In the genomic region with DNA sequence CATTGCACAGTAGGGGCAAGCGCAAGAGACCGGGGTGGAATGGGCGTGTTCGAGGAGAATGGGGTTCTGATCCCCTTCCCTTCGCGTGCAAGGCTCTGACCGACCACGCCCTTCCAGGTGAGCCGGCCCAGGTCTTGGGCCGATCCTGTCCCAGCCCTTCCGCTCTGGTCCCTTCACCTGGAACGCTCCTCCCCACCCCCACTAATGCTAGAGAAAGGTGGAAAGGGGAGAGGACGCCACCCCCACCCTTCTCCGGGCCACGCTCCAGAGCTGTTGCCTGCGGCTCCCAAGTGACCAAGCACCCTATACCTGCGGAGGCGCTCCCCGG, we compare ENCODE assay signal across 8 mouse cellular contexts. TPM values are rescaled to one million over a fixed set of nuclear protein-coding genes. Genes with fewer than 3 reads are reported as not detected.
A peak's percentile ranks its signal among the peaks of the same experiment; 100 is the strongest.
DNase-seq lines count a peak whose midpoint lies in the region; ATAC-seq and TF ChIP-seq lines count a peak whose summit lies in the region.

No protein-coding gene starts in this region.

- under 1% methylated on average over 19 of the region's 19 CpGs for WGBS in heart, embryonic 11.5 days (ENCODE audit: insufficient replicate concordance)
- WGBS in liver, embryonic 14.5 days (ENCODE audit: insufficient replicate concordance) = under 1% methylated on average over 18 of the region's 19 CpGs
- WGBS in neural tube, embryonic 12.5 days = 1% methylated on average over 19 of the region's 19 CpGs

- DNase-seq in heart, adult 18-20 months = no peak
- no peak for DNase-seq in liver, embryonic 14.5 days (ENCODE audit: low read depth in 3 of 3, low spot score in 3 of 3)
- no peak for DNase-seq in left cerebral cortex, adult 9 months (ENCODE audit: low spot score in 2 of 2)
- no peak for DNase-seq in gastrocnemius, postnatal 10 days

- peak overlapping the region; percentile 43; the same call in 1 of the 2 replicates for H3K27ac ChIP-seq in heart, embryonic 11.5 days (ENCODE audit: low read depth, low read length)
- H3K27ac ChIP-seq in liver, embryonic 14.5 days = peak overlapping the region; percentile 50
- H3K27ac ChIP-seq in neural tube, embryonic 12.5 days = no peak overlapping the region

- no peak for TF ChIP-seq EP300 in liver, embryonic 14.5 days (IDR thresholded peaks at IDR 0.05; ENCODE audit: low read depth)

- H3K4me3 ChIP-seq in heart, embryonic 11.5 days (ENCODE audit: low read depth, low read length) = peak overlapping the region; percentile 83
- H3K4me3 ChIP-seq in liver, embryonic 14.5 days (ENCODE audit: insufficient read depth in 1 of 2, low read depth in 2 of 2, low read length in 2 of 2) = peak overlapping the region; percentile 67 to 96
- H3K4me3 ChIP-seq in neural tube, embryonic 12.5 days = peak overlapping the region; percentile 68

- H3K4me2 ChIP-seq in heart, embryonic 11.5 days = peak overlapping the region; percentile 83
- peak overlapping the region; percentile 89 for H3K4me2 ChIP-seq in liver, embryonic 14.5 days (ENCODE audit: low read depth)
- H3K4me2 ChIP-seq in neural tube, embryonic 12.5 days (replicated peaks) = peak overlapping the region; percentile 84

- TF ChIP-seq CTCF in liver, embryonic 14.5 days (IDR thresholded peaks at IDR 0.05; ENCODE audit: low read depth) = no peak

- peak; percentile 66 for ATAC-seq in heart, embryonic 11.5 days (replicated peaks; ENCODE audit: insufficient number of reproducible peaks, low FRiP score, low TSS enrichment)
- peak; percentile 52 for ATAC-seq in common myeloid progenitor, adult 5-6 weeks (replicated peaks; ENCODE audit: low read depth, poor library complexity, severe bottlenecking)
- peak; percentile 10 for ATAC-seq in inflammation-experienced regulatory T-cells, adult 6 months
- peak; percentile 72 for ATAC-seq in liver, embryonic 14.5 days (ENCODE audit: insufficient read depth)
- peak; percentile 76 for ATAC-seq in neural tube, embryonic 12.5 days (ENCODE audit: low FRiP score, low read depth)

- H3K9me3 ChIP-seq in heart, embryonic 11.5 days (replicated peaks; ENCODE audit: control insufficient read depth, low read length) = no peaks in the 10 kb centered on the region
- H3K9me3 ChIP-seq in liver, embryonic 14.5 days (ENCODE audit: control insufficient read depth, low read length) = no peaks in the 10 kb centered on the region
- H3K9me3 ChIP-seq in neural tube, embryonic 12.5 days = no peaks in the 10 kb centered on the region

- peaks cover 11% of the 10 kb centered on the region for H3K4me1 ChIP-seq in heart, embryonic 11.5 days (ENCODE audit: control insufficient read depth, insufficient read depth, low read length)
- peaks cover 17 to 22% of the 10 kb centered on the region in 2 experiments for H3K4me1 ChIP-seq in liver, embryonic 14.5 days (replicated peaks; ENCODE audit: control insufficient read depth in 2 of 2, insufficient read depth in 2 of 2, low read length in 1 of 2)
- H3K4me1 ChIP-seq in neural tube, embryonic 12.5 days = peaks cover 12% of the 10 kb centered on the region

- peaks cover 18% of the 10 kb centered on the region for H3K36me3 ChIP-seq in heart, embryonic 11.5 days (ENCODE audit: control insufficient read depth, insufficient read depth, low read length)
- H3K36me3 ChIP-seq in liver, embryonic 14.5 days (replicated peaks; ENCODE audit: control insufficient read depth, insufficient read depth, low read depth) = peaks cover 32% of the 10 kb centered on the region
- H3K36me3 ChIP-seq in neural tube, embryonic 12.5 days = peaks cover 37% of the 10 kb centered on the region

- no peaks in the 10 kb centered on the region for H3K27me3 ChIP-seq in heart, embryonic 11.5 days (ENCODE audit: control insufficient read depth, insufficient read depth, low read length)
- H3K27me3 ChIP-seq in liver, embryonic 14.5 days (ENCODE audit: control insufficient read depth, insufficient read depth, low read length) = no peaks in the 10 kb centered on the region
- no peaks in the 10 kb centered on the region for H3K27me3 ChIP-seq in neural tube, embryonic 12.5 days (replicated peaks)

- peak overlapping the region; percentile 75 for H3K9ac ChIP-seq in heart, embryonic 11.5 days (ENCODE audit: low read depth, low read length)
- H3K9ac ChIP-seq in liver, embryonic 14.5 days (replicated peaks) = peak overlapping the region; percentile 80
- peak overlapping the region; percentile 68 for H3K9ac ChIP-seq in neural tube, embryonic 12.5 days

RNA-seq across cellular contexts. Expression of gene B4galt3, which starts 0.4 kb away (rescaled TPM):
- 48.4 and 49.4 TPM in 2 replicates for polyA plus RNA-seq in heart, embryonic 11.5 days (2014; fragmentation: Nextera tagmentation; extraction: Ambion mirVana)
- total RNA-seq in heart, adult 18-20 months (2021) = 10 to 100 TPM; 18.7 to 19.6 TPM
- total RNA-seq in common myeloid progenitor, adult 5-6 weeks (2017) = 11.0 and 32.0 TPM in 2 replicates
- 10 to 100 TPM; 35.3 to 68.9 (median 60.8) TPM for polyA plus RNA-seq in inflammation-experienced regulatory T-cells, adult 6 months (2017; shearing (Covaris generic))
- polyA plus RNA-seq in liver, embryonic 14.5 days (2012; rRNA removed) = 14.5 and 14.7 TPM in 2 replicates
- 12.7 and 17.3 TPM in 2 replicates for polyA plus RNA-seq in liver, embryonic 14.5 days (2014; fragmentation: Nextera tagmentation; extraction: Ambion mirVana)
- polyA plus RNA-seq in neural tube, embryonic 12.5 days (2016; fragmentation: Nextera tagmentation; extraction: Ambion mirVana) = 88.3 and 95.6 TPM in 2 replicates
- total RNA-seq in gastrocnemius, postnatal 10 days (2021) = 10 to 100 TPM; 11.0 to 17.6 TPM

RNA-seq across cellular contexts. Expression of gene Ppox, which starts 10.4 kb away (rescaled TPM):
- 59.9 and 60.7 TPM in 2 replicates for polyA plus RNA-seq in heart, embryonic 11.5 days (2014; fragmentation: Nextera tagmentation; extraction: Ambion mirVana)
- total RNA-seq in heart, adult 18-20 months (2021) = 10 to 100 TPM; 13.1 to 13.6 TPM
- total RNA-seq in common myeloid progenitor, adult 5-6 weeks (2017) = 17.7 and 18.0 TPM in 2 replicates
- polyA plus RNA-seq in inflammation-experienced regulatory T-cells, adult 6 months (2017; shearing (Covaris generic)) = 10 to 100 TPM; 38.2 to 90.1 (median 78.6) TPM
- polyA plus RNA-seq in liver, embryonic 14.5 days (2012; rRNA removed) = 161 and 178 TPM in 2 replicates
- polyA plus RNA-seq in liver, embryonic 14.5 days (2014; fragmentation: Nextera tagmentation; extraction: Ambion mirVana) = 170 and 191 TPM in 2 replicates
- 52.0 and 54.3 TPM in 2 replicates for polyA plus RNA-seq in neural tube, embryonic 12.5 days (2016; fragmentation: Nextera tagmentation; extraction: Ambion mirVana)
- total RNA-seq in gastrocnemius, postnatal 10 days (2021) = 10 to 100 TPM; 11.6 to 15.1 TPM

RNA-seq across cellular contexts. Expression of gene Usp21, which starts 17.3 kb away (rescaled TPM):
- polyA plus RNA-seq in heart, embryonic 11.5 days (2014; fragmentation: Nextera tagmentation; extraction: Ambion mirVana) = 51.2 TPM in 2 replicates
- 10 to 100 TPM; 17.7 to 20.9 TPM for total RNA-seq in heart, adult 18-20 months (2021)
- 9.9 and 15.7 TPM in 2 replicates for total RNA-seq in common myeloid progenitor, adult 5-6 weeks (2017)
- 10 to 100 TPM; 11.0 to 25.3 (median 15.4) TPM for polyA plus RNA-seq in inflammation-experienced regulatory T-cells, adult 6 months (2017; shearing (Covaris generic))
- 17.1 and 18.0 TPM in 2 replicates for polyA plus RNA-seq in liver, embryonic 14.5 days (2012; rRNA removed)
- 17.4 and 21.6 TPM in 2 replicates for polyA plus RNA-seq in liver, embryonic 14.5 days (2014; fragmentation: Nextera tagmentation; extraction: Ambion mirVana)
- 103 and 111 TPM in 2 replicates for polyA plus RNA-seq in neural tube, embryonic 12.5 days (2016; fragmentation: Nextera tagmentation; extraction: Ambion mirVana)
- 10 to 100 TPM; 15.3 to 19.7 TPM for total RNA-seq in gastrocnemius, postnatal 10 days (2021)

RNA-seq across cellular contexts. Expression of gene Ndufs2, which starts 19.3 kb away (rescaled TPM):
- 446 and 471 TPM in 2 replicates for polyA plus RNA-seq in heart, embryonic 11.5 days (2014; fragmentation: Nextera tagmentation; extraction: Ambion mirVana)
- 1,000 to 10,000 TPM; 1,592 to 1,593 TPM for total RNA-seq in heart, adult 18-20 months (2021)
- 198 and 334 TPM in 2 replicates for total RNA-seq in common myeloid progenitor, adult 5-6 weeks (2017)
- polyA plus RNA-seq in inflammation-experienced regulatory T-cells, adult 6 months (2017; shearing (Covaris generic)) = 100 to 1,000 TPM; 106 to 120 (median 119) TPM
- polyA plus RNA-seq in liver, embryonic 14.5 days (2012; rRNA removed) = 53.6 and 72.4 TPM in 2 replicates
- polyA plus RNA-seq in liver, embryonic 14.5 days (2014; fragmentation: Nextera tagmentation; extraction: Ambion mirVana) = 136 TPM in 2 replicates
- 233 and 247 TPM in 2 replicates for polyA plus RNA-seq in neural tube, embryonic 12.5 days (2016; fragmentation: Nextera tagmentation; extraction: Ambion mirVana)
- 100 to 1,000 TPM; 468 to 578 TPM for total RNA-seq in gastrocnemius, postnatal 10 days (2021)

RNA-seq across cellular contexts. Expression of gene Adamts4, which starts 20.3 kb away (rescaled TPM):
- 1.5 and 1.7 TPM in 2 replicates for polyA plus RNA-seq in heart, embryonic 11.5 days (2014; fragmentation: Nextera tagmentation; extraction: Ambion mirVana)
- total RNA-seq in heart, adult 18-20 months (2021) = 1 to 10 TPM in 1 of 2 experiments, under 1 TPM in 1; 0.57 to 1.2 TPM
- not detected in 2 replicates for total RNA-seq in common myeloid progenitor, adult 5-6 weeks (2017)
- polyA plus RNA-seq in inflammation-experienced regulatory T-cells, adult 6 months (2017; shearing (Covaris generic)) = under 1 TPM in 1 of 3 experiments, not detected in 2; 0.09 TPM
- polyA plus RNA-seq in liver, embryonic 14.5 days (2012; rRNA removed) = 0.11 and 0.17 TPM in 2 replicates
- polyA plus RNA-seq in liver, embryonic 14.5 days (2014; fragmentation: Nextera tagmentation; extraction: Ambion mirVana) = 0.13 and 0.25 TPM in 2 replicates
- 6.2 and 6.3 TPM in 2 replicates for polyA plus RNA-seq in neural tube, embryonic 12.5 days (2016; fragmentation: Nextera tagmentation; extraction: Ambion mirVana)
- 1 to 10 TPM; 3.9 to 8.0 TPM for total RNA-seq in gastrocnemius, postnatal 10 days (2021)

Comparison
In these comparisons a context has a peak if more than half of its experiments do, and no peak if none do; other contexts are left out.
1. ATAC-seq: peak in every context shown above with its lines; median percentile 76 in neural tube, embryonic 12.5 days; 72 in liver, embryonic 14.5 days; 66 in heart, embryonic 11.5 days; 52 in common myeloid progenitor, adult 5-6 weeks; 10 in inflammation-experienced regulatory T-cells, adult 6 months.